Mouse (Mus musculus) kidney, adult 2 months (tissue): ENCODE results near the gene Bsn. TPM values are rescaled to one million over a fixed set of nuclear protein-coding genes. Genes with fewer than 3 reads are reported as not detected.

Experiments
- DNase-seq: peaks from one replicate; pipeline ENCODE4 v3.0.0; 2021
- H3K27ac ChIP-seq: fragments of 200-500 bp; 2 replicates; pipeline ENCODE4 v1.5.1; 2012; ENCODE audit warnings: low read depth, low read length, control low read depth, inconsistent platforms; ENCODE audit not compliant: insufficient read depth
- H3K27me3 ChIP-seq: fragments of 200-500 bp; replicated peaks from 2 replicates; pipeline ENCODE4 v1.6.1; 2012; ENCODE audit warnings: mild to moderate bottlenecking, moderate library complexity, low read length, inconsistent platforms; ENCODE audit not compliant: control insufficient read depth, insufficient read depth
- H3K36me3 ChIP-seq: fragments of 200-500 bp; 2 replicates; pipeline ENCODE4 v1.6.1; 2012; ENCODE audit warnings: mild to moderate bottlenecking, moderate library complexity, low read length, inconsistent platforms; ENCODE audit not compliant: control insufficient read depth, insufficient read depth
- H3K4me1 ChIP-seq: fragments of 200-500 bp; 2 replicates; pipeline ENCODE4 v1.6.1; 2011; ENCODE audit warnings: low read length; ENCODE audit not compliant: control insufficient read depth, insufficient read depth
- H3K4me3 ChIP-seq: fragments of 200-500 bp; 2 replicates; pipeline ENCODE4 v1.5.1; 2011; ENCODE audit warnings: mild to moderate bottlenecking, low read depth, low read length, control low read depth; ENCODE audit not compliant: insufficient read depth
- CTCF ChIP-seq: fragments of 200-500 bp; conservative IDR thresholded peaks from 2 replicates; pipeline ENCODE4 v1.5.1; 2011; ENCODE audit warnings: low read depth, mild to moderate bottlenecking, control low read depth, low read length, moderate library complexity, mixed read lengths; ENCODE audit not compliant: insufficient read depth, insufficient read length
- POLR2A ChIP-seq: fragments of 200-500 bp; IDR thresholded peaks from one replicate; pipeline ENCODE4 v1.6.1; 2011; ENCODE audit warnings: low read depth, low read length, control low read depth
- WGBS: fragments of 180-500 bp; shearing (Covaris S2); methylation state at CpG from one replicate; pipeline ENCODE4 v1.1.7; 2018; 5-methylcytosine and 5-hydroxymethylcytosine counted together
- polyA plus RNA-seq: library from polyadenylated mRNA; depleted of rRNA; stranded (reverse); fragments of >200 nt; gene quantifications from 2 replicates; pipeline ENCODE4 v1.2.3, GENCODE M21; 2012

The Bsn gene
- polyA plus RNA-seq, 1 experiment, result 0.17 TPM

DNA sequence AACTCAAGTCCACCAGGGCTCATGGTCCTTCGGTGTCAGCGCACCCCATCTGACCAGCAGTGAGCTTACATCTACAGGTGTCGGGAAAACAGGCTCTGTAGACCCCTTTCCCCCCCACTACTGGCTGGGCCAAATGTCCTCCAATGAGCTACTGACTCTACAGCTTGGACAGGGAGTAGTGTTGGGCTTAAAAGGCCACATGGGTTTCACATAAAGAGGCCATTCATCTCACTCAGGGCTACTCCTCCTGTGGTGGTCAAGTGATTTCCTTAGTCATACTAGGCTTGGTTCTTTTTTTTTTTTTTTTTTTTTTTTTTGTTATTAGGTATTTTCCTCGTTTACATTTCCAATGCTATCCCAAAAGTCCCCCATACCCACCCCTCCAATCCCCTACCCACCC lies 66.3 kb downstream of the Bsn start:
- 73% methylated on average over 4 of the region's 4 CpGs for WGBS
- no peaks in the 10 kb centered on the region for H3K36me3 ChIP-seq
- H3K27me3 ChIP-seq, result no peaks in the 10 kb centered on the region
- DNase-seq, result no peak
- H3K4me1 ChIP-seq, result peaks cover 9% of the 10 kb centered on the region
- H3K27ac ChIP-seq, result no peak overlapping the region
- H3K4me3 ChIP-seq, result no peak overlapping the region
- TF ChIP-seq CTCF (no peak), POLR2A (no peak)

GRCm38 (mm10) chr9:108121170-108121969 lies 68.8 kb downstream of the Bsn start:
- H3K36me3 ChIP-seq, result no peaks in the 10 kb centered on the region
- no peak overlapping the region for H3K4me3 ChIP-seq
- peak; percentile 20 for DNase-seq
- H3K4me1 ChIP-seq, result peaks cover 9% of the 10 kb centered on the region
- WGBS, result 85% methylated on average over 10 of the region's 10 CpGs
- no peak for TF ChIP-seq POLR2A
- no peak for TF ChIP-seq CTCF
- H3K27me3 ChIP-seq, result no peaks in the 10 kb centered on the region
- no peak overlapping the region for H3K27ac ChIP-seq

- 88% methylated on average over 8 of the region's 8 CpGs for WGBS
- TF ChIP-seq POLR2A, result no peak
- TF ChIP-seq CTCF, result no peak
Measured at GRCm38 (mm10) chr9:108120671-108121070, 69.5 kb downstream of the Bsn start.

DNA sequence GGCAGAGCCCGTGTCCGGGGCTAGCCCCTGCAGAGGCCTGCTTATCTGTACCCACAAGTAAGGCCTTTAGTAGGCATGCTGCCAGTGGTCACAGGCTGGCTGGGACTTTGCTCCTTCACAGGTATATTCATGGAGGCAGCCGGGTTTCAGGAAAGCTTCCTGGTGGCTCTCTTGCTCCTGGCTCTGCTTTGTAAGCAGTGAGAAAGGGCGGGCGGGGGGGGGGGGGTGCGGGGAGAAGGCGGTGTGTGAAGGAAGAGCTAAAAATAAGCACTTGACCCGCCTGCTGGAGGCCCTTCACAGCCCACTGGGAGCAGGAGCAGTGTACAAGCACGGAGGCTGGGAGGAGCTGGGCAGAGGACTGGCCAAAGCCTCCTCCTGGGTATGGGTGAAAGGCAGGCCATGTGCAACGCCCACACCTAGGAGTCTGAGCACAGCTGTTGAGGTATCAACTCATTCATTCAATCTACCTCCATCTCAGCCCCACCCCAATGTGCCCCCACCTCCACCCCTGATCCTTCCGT lies 70.2 kb downstream of the Bsn start:
- Histone ChIP-seq H3K4me3 (no peak overlapping the region), H3K36me3 (no peaks in the 10 kb centered on the region), H3K27me3 (no peaks in the 10 kb centered on the region), H3K4me1 (peaks cover 9% of the 10 kb centered on the region), H3K27ac (peak overlapping the region; percentile 65)
- DNase-seq, result peak; percentile 87
- no peak for TF ChIP-seq CTCF
- TF ChIP-seq POLR2A, result no peak
- 13% methylated on average over 11 of the region's 11 CpGs for WGBS

More at GRCm38 (mm10) chr9:108120671-108121070, 69.5 kb downstream of the Bsn start:
- no peak overlapping the region for H3K27ac ChIP-seq
- no peak for DNase-seq
- no peaks in the 10 kb centered on the region for H3K36me3 ChIP-seq
- H3K4me1 ChIP-seq, result peaks cover 9% of the 10 kb centered on the region
- no peak overlapping the region for H3K4me3 ChIP-seq
- H3K27me3 ChIP-seq, result no peaks in the 10 kb centered on the region

DNA sequence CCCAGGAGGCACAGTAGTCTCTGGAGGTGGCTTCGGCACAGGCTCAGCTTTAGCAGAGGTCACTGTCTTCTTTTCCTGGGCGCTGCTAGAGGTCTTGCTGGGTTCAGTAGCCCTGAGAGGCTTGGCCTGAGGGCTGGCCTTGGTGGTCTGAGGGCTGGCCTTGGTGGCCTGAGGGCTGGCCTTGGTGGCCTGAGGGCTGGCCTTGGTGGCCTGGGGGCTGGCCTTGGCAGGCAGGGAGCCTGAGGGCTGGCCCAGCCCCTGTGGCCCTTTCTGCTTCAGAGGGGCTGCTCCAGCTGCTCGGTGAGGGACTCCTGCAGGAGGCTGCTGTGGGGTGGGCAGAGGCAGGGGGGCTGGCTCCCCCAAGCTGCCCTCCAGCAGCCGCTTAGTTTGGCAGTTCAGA lies 73.0 kb downstream of the Bsn start:
- DNase-seq, result no peak
- TF ChIP-seq CTCF, result no peak
- TF ChIP-seq POLR2A, result no peak
- Histone ChIP-seq H3K27ac (no peak overlapping the region), H3K27me3 (no peaks in the 10 kb centered on the region), H3K36me3 (no peaks in the 10 kb centered on the region), H3K4me1 (peaks cover 9% of the 10 kb centered on the region), H3K4me3 (no peak overlapping the region)
- 75% methylated on average over 4 of the region's 4 CpGs for WGBS

DNA sequence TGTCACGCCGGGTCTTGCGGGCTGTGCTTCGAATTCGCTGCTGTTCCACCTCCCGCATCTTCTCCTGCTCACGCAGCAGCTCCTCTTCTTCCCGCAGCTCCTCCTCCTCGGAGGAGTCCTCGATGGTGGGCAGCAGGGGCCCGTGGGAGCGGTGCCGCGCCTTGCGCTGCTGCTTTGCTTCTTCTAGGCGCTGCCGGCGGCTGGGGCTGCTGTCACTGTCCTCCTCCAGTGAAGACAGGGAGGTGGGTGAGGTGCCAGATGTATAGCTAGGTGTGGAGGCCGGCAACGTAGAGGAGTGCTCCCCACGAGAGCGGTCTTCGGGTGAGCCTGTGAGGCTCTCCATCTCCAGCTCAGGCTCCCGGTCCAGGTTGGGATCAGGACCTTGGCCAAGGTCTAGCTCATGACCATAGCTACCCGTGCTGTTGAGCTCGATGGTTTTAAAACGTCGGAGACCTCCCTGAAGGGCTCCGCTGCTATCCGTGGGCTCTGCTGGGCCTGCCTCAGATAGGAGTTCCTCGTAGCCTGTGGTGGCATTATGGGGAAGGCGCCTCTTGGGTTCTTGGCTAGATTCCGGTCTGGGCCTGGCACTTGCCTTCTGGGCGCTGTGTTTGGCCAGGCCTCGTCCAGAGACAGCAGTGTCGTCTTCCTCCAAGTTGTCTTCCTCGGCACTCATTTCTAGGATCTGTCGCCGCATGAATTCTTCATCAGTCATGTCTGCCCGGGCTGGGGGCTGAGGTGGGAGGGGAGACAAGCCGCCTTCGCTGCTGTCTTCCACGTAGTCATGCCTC lies 74.7 kb downstream of the Bsn start:
- Histone ChIP-seq H3K36me3 (no peaks in the 10 kb centered on the region), H3K27me3 (no peaks in the 10 kb centered on the region), H3K4me3 (no peak overlapping the region), H3K27ac (no peak overlapping the region), H3K4me1 (peaks cover 8% of the 10 kb centered on the region)
- WGBS, result 82% methylated on average over 43 of the region's 43 CpGs
- no peak for DNase-seq
- TF ChIP-seq POLR2A, result no peak
- TF ChIP-seq CTCF, result no peak
